9 mouse cellular contexts compared by ENCODE assay signal in the genomic region with DNA sequence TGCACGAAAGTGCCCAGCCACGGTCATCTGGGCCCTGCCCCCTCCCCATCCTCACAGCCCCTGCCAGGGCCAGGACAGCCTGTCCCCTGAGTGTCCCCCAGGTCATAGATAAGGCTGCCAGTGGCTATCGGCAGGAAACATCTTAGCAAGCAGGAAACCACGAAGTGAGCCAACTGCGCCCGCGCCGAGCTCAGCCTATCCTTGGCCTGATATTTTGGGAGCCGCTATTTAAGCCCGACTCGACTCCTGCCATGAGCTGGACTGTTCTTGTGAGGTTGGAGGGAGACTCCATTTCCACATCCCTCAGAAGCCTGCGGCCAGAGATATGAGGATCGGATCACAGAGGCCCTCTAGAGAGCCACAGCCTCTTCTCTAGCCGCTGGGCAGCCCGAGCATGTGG. TPM values are rescaled to one million over a fixed set of nuclear protein-coding genes. Genes with fewer than 3 reads are reported as not detected.
DNase-seq lines count a peak whose midpoint lies in the region; ATAC-seq and TF ChIP-seq lines count a peak whose summit lies in the region.
"Had no signal": no experiment of that assay in that cellular context is flagged by ENCODE, and none has a peak within 500 bp of the region (broad histone marks: within the 10 kb centered on the region; RNA-seq: fewer than 3 reads in every experiment).

No protein-coding gene starts in this region.

- H3K9me3 ChIP-seq in heart, embryonic 12.5 days (replicated peaks), result 0 out of 2 replicates have a peak, but pooled peaks cover 3% of the 10 kb centered on the region
- H3K9me3 ChIP-seq: midbrain, embryonic 12.5 days had no signal

- intact Hi-C loops in left cerebral cortex, adult 2 months (cut with DNase I), result no loop called here

- peak overlapping the region; percentile 47; the same call in 1 of the 2 replicates for H3K9ac ChIP-seq in heart, embryonic 12.5 days
- H3K9ac ChIP-seq: midbrain, embryonic 12.5 days had no signal

- no peak for TF ChIP-seq CTCF in left cerebral cortex, adult 2 months (IDR thresholded peaks at IDR 0.05)

- peak; percentile 88 for ATAC-seq in heart, embryonic 12.5 days (ENCODE audit: insufficient number of reproducible peaks, low FRiP score)
- ATAC-seq in megakaryocyte, adult 5-6 weeks (ENCODE audit: poor library complexity, severe bottlenecking), result peak; percentile 77

- no peaks in the 10 kb centered on the region for H3K27me3 ChIP-seq in heart, embryonic 12.5 days (replicated peaks)
- H3K27me3 ChIP-seq: midbrain, embryonic 12.5 days had no signal

- no peak for DNase-seq in left cerebral cortex, adult 2 months (ENCODE audit: extremely low spot score in 1 of 2, low spot score in 2 of 2)
- DNase-seq in left cerebral cortex, adult 8-10 months (ENCODE audit: low spot score in 2 of 2), result no peak
- DNase-seq in c-Kit-positive CD71-negative TER-119-negative erythroid progenitor cells, embryonic 14.5 days (ENCODE audit: low read depth), result peak; percentile 90
- peak; percentile 88 for DNase-seq in kidney, postnatal 14 days
- DNase-seq in cerebellum, postnatal 4 days (ENCODE audit: low spot score in 2 of 2), result no peak
- no peak for DNase-seq in layer of hippocampus, postnatal 14 days (ENCODE audit: low spot score in 2 of 2)

- H3K4me2 ChIP-seq in heart, embryonic 12.5 days, result peak overlapping the region; percentile 36
- H3K4me2 ChIP-seq: midbrain, embryonic 12.5 days had no signal

- H3K27ac ChIP-seq in left cerebral cortex, adult 2 months, result peak overlapping the region; percentile 82
- peak overlapping the region; percentile 88 for H3K27ac ChIP-seq in heart, embryonic 12.5 days (ENCODE audit: poor library complexity, severe bottlenecking)
- H3K27ac ChIP-seq: midbrain, embryonic 12.5 days had no signal

- WGBS in heart, embryonic 12.5 days, result 27% methylated on average over 15 of the region's 15 CpGs

- H3K4me3 ChIP-seq in left cerebral cortex, adult 2 months, result no peak overlapping the region
- H3K4me3 ChIP-seq in heart, embryonic 12.5 days, result no peak overlapping the region
- H3K4me3 ChIP-seq: midbrain, embryonic 12.5 days had no signal

- H3K36me3 ChIP-seq in heart, embryonic 12.5 days, result no peaks in the 10 kb centered on the region
- H3K36me3 ChIP-seq: midbrain, embryonic 12.5 days had no signal

- peaks cover 13% of the 10 kb centered on the region for H3K4me1 ChIP-seq in heart, embryonic 12.5 days (replicated peaks)
- H3K4me1 ChIP-seq: midbrain, embryonic 12.5 days had no signal

RNA-seq across cellular contexts. Expression of gene Ap1m1, which starts 28.5 kb away (rescaled TPM):
- total RNA-seq in left cerebral cortex, adult 2 months (2021), result 10 to 100 TPM; 83.1 to 84.7 TPM
- 10 to 100 TPM; 72.0 to 83.7 (median 76.7) TPM for total RNA-seq in left cerebral cortex, adult 8-10 months (2022)
- polyA plus RNA-seq in heart, embryonic 12.5 days (2016; fragmentation: Nextera tagmentation; extraction: Ambion mirVana), result 112 and 113 TPM in 2 replicates
- total RNA-seq in megakaryocyte, adult 5-6 weeks (2015), result 91.5 and 106 TPM in 2 replicates
- 53.1 and 76.1 TPM in 2 replicates for total RNA-seq in megakaryocyte, adult 5-6 weeks (2017)
- 100 to 1,000 TPM in 1 of 2 experiments, 10 to 100 TPM in 1; 98.9 to 106 TPM for total RNA-seq in layer of hippocampus, postnatal 14 days (2021)

RNA-seq across cellular contexts. Expression of gene Gm10282, which starts 36.7 kb away (rescaled TPM):
- total RNA-seq in left cerebral cortex, adult 2 months (2021), result 1 to 10 TPM; 3.9 to 6.2 TPM
- 1 to 10 TPM; 5.1 to 8.2 (median 6.0) TPM for total RNA-seq in left cerebral cortex, adult 8-10 months (2022)
- 17.1 and 19.9 TPM in 2 replicates for polyA plus RNA-seq in heart, embryonic 12.5 days (2016; fragmentation: Nextera tagmentation; extraction: Ambion mirVana)
- 40.0 and 43.6 TPM in 2 replicates for total RNA-seq in megakaryocyte, adult 5-6 weeks (2015)
- total RNA-seq in megakaryocyte, adult 5-6 weeks (2017), result 40.6 and 43.1 TPM in 2 replicates
- total RNA-seq in layer of hippocampus, postnatal 14 days (2021), result 10 to 100 TPM in 1 of 2 experiments, 1 to 10 TPM in 1; 9.7 to 10.6 TPM

RNA-seq across cellular contexts. Expression of gene Fam32a, which starts 48.8 kb away (rescaled TPM):
- total RNA-seq in left cerebral cortex, adult 2 months (2021), result 10 to 100 TPM; 59.0 to 60.9 TPM
- total RNA-seq in left cerebral cortex, adult 8-10 months (2022), result 10 to 100 TPM; 57.9 to 61.4 (median 58.4) TPM
- polyA plus RNA-seq in heart, embryonic 12.5 days (2016; fragmentation: Nextera tagmentation; extraction: Ambion mirVana), result 43.9 and 44.7 TPM in 2 replicates
- 68.0 and 69.3 TPM in 2 replicates for total RNA-seq in megakaryocyte, adult 5-6 weeks (2015)
- 57.1 and 62.0 TPM in 2 replicates for total RNA-seq in megakaryocyte, adult 5-6 weeks (2017)
- 10 to 100 TPM; 52.2 to 56.5 TPM for total RNA-seq in layer of hippocampus, postnatal 14 days (2021)

RNA-seq across cellular contexts. Expression of gene Klf2, which starts 50.5 kb away (rescaled TPM):
- 10 to 100 TPM; 17.1 to 32.3 TPM for total RNA-seq in left cerebral cortex, adult 2 months (2021)
- total RNA-seq in left cerebral cortex, adult 8-10 months (2022), result 10 to 100 TPM; 10.9 to 16.5 (median 13.2) TPM
- polyA plus RNA-seq in heart, embryonic 12.5 days (2016; fragmentation: Nextera tagmentation; extraction: Ambion mirVana), result 28.1 and 31.6 TPM in 2 replicates
- 70.6 and 72.1 TPM in 2 replicates for total RNA-seq in megakaryocyte, adult 5-6 weeks (2015)
- 18.9 and 25.5 TPM in 2 replicates for total RNA-seq in megakaryocyte, adult 5-6 weeks (2017)
- 10 to 100 TPM; 20.2 to 22.0 TPM for total RNA-seq in layer of hippocampus, postnatal 14 days (2021)

RNA-seq across cellular contexts. Expression of gene Gm11034, which starts 54.9 kb away (rescaled TPM):
- total RNA-seq in left cerebral cortex, adult 2 months (2021), result not detected
- total RNA-seq in left cerebral cortex, adult 8-10 months (2022), result not detected
- not detected in 2 replicates for polyA plus RNA-seq in heart, embryonic 12.5 days (2016; fragmentation: Nextera tagmentation; extraction: Ambion mirVana)
- not detected in 2 replicates for total RNA-seq in megakaryocyte, adult 5-6 weeks (2015)
- not detected in 2 replicates for total RNA-seq in megakaryocyte, adult 5-6 weeks (2017)
- not detected for total RNA-seq in layer of hippocampus, postnatal 14 days (2021)
- polyA plus RNA-seq: midbrain, embryonic 12.5 days had no signal

Comparison
In these comparisons a context has a peak if more than half of its experiments do, and no peak if none do; other contexts are left out.
1. DNase-seq: peak in c-Kit-positive CD71-negative TER-119-negative erythroid progenitor cells, embryonic 14.5 days (single experiment) and kidney, postnatal 14 days (single experiment); none in left cerebral cortex, adult 2 months (0 of 2), left cerebral cortex, adult 8-10 months (0 of 2), cerebellum, postnatal 4 days (0 of 2) and layer of hippocampus, postnatal 14 days (0 of 2).